Mouse (Mus musculus) brain, embryonic 14.5 days (tissue): ENCODE data around the gene Ptch1.

Experiments used
- CTCF ChIP-seq: fragments of 200-500 bp; IDR thresholded peaks from 2 replicates; pipeline ENCODE4 v1.5.1; 2012; ENCODE audit warnings: inconsistent platforms, mild to moderate bottlenecking, moderate library complexity, borderline replicate concordance; ENCODE audit not compliant: insufficient read depth, insufficient read length; ENCODE audit errors: extremely low read depth
- POLR2A ChIP-seq: fragments of 200-500 bp; IDR thresholded peaks from 2 replicates; pipeline ENCODE4 v1.6.1; 2012; ENCODE audit warnings: mild to moderate bottlenecking, inconsistent platforms, borderline replicate concordance; ENCODE audit not compliant: poor library complexity, insufficient read depth, insufficient read length, severe bottlenecking; ENCODE audit errors: extremely low read depth

- TF ChIP-seq CTCF (no peak), POLR2A (no peak)
Measured at GRCm38 (mm10) chr13:63556431-63556830, 17.0 kb downstream of the Ptch1 start.
